Mouse (Mus musculus): ENCODE measurements around the gene Ctnnal1. TPM values are rescaled to one million over a fixed set of nuclear protein-coding genes. Genes with fewer than 3 reads are reported as not detected.

The Ctnnal1 gene
- polyA plus RNA-seq, 1 experiment: 15.5 TPM

DNA sequence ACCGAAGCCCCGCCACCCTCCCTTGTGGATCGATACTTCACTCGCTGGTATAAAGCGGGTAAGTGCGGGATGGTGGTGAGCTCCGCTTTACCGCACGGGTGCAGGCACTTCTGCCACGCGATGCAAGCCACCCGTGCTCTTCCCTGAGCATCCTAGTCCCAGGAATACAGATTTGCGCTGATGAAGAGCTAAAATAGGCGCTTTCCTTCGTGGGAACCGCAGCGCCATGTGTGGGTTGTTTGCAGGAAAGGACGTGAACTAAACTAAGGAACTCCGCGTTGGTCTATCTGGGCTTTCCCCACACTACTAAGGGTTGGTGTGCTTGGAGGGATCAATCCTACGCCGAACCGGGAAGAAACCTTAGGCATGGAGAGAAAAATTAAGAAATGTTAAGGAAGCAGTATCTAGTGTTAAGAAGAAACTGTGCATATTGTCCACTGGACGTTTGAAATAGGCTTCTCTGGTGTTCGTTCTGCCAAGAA, 62.3 kb downstream of the Ctnnal1 start:
- H3K4me3 ChIP-seq (ENCODE audit: insufficient read depth, poor library complexity, severe bottlenecking): peak overlapping the region; percentile 78
- peak overlapping the region; percentile 90 for H3ac ChIP-seq (ENCODE audit: control insufficient read depth, insufficient read length, low read depth)
- H3K79me2 ChIP-seq (ENCODE audit: control insufficient read depth, insufficient read depth): peaks cover 49% of the 10 kb centered on the region
- peaks cover 38% of the 10 kb centered on the region for H3K79me3 ChIP-seq (ENCODE audit: low read depth)
- H3K27me3 ChIP-seq (ENCODE audit: control insufficient read depth, insufficient read depth, insufficient read length): no peaks in the 10 kb centered on the region
- peaks cover 41% of the 10 kb centered on the region for H3K36me3 ChIP-seq (ENCODE audit: control insufficient read depth, insufficient read depth)
- no peak for TF ChIP-seq USF1 (IDR thresholded peaks at IDR 0.05; ENCODE audit: low read depth)
- no peak for TF ChIP-seq CTCF (IDR thresholded peaks at IDR 0.05; ENCODE audit: control insufficient read depth, insufficient read depth, insufficient read length)
- no peak for TF ChIP-seq CEBPB (IDR thresholded peaks at IDR 0.05; ENCODE audit: low read depth)
- no peak for TF ChIP-seq MYOG (IDR thresholded peaks at IDR 0.05; ENCODE audit: control insufficient read depth, extremely low read depth, insufficient read length)
- no peak for TF ChIP-seq FOSL1 (IDR thresholded peaks at IDR 0.05; ENCODE audit: insufficient read depth, low read length, poor library complexity, severe bottlenecking)
- no peak for TF ChIP-seq MYOD1 (IDR thresholded peaks at IDR 0.05; ENCODE audit: control insufficient read depth, insufficient read length, low read depth)
- no peak for TF ChIP-seq MAX (IDR thresholded peaks at IDR 0.05)

DNA sequence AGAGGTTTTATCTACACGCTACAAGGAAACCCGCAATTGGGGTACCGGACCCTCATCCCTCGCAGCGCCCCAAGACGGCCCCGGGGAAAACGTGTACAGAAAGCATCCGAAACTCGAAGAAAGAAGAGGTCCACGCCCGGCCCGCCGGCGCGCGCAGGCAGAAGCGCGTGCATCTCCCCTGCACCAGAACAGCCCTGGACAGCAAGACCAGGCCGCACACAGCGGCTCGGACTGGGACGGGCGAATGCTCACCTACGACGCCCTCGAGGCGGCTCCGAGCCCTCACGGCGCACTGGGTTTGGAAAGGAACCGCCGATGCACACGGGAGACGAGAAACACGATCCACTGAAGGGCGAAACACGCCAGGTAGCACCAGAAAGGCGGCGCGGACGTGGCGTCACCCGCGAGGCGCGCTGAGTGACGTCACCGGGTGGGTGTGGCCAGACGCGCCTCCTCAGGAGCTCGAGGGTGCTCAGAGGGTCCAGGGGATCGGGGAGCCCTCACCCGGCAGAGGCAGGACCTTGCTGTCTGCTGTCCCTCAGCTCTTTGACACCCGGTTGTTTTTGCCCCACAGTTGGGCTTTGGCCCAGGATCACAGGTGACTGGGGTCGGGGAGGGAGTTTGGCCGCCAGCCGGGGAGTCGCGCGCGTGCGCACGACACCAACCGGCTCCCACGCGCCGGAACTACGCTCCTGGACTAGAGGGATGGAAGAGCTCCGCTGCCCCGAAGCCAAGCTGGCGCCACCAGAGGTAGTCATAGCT, 62.9 kb downstream of the Ctnnal1 start, which contains the start of the genes Elp1 and Fam206a:
Elp1 (minus strand) TSS at position 425 of the 762 bp plus-strand sequence.
Fam206a (plus strand) TSS at position 439 of the 762 bp plus-strand sequence.
- Histone ChIP-seq H3K4me3 (ENCODE audit: insufficient read depth, poor library complexity, severe bottlenecking) (peak within 1 kb of the TSS; percentile 78), H3ac (ENCODE audit: control insufficient read depth, insufficient read length, low read depth) (peak within 1 kb of the TSS; percentile 90), H3K79me2 (ENCODE audit: control insufficient read depth, insufficient read depth) (peaks cover 49% of the 10 kb centered on the region), H3K79me3 (ENCODE audit: low read depth) (peaks cover 38% of the 10 kb centered on the region), H3K27me3 (ENCODE audit: control insufficient read depth, insufficient read depth, insufficient read length) (no peaks in the 10 kb centered on the region), H3K36me3 (ENCODE audit: control insufficient read depth, insufficient read depth) (peaks cover 44% of the 10 kb centered on the region)
- TF ChIP-seq USF1 (IDR thresholded peaks at IDR 0.05; ENCODE audit: low read depth): no peak
- no peak for TF ChIP-seq MAX (IDR thresholded peaks at IDR 0.05)
- no peak for TF ChIP-seq CEBPB (IDR thresholded peaks at IDR 0.05; ENCODE audit: low read depth)

DNA sequence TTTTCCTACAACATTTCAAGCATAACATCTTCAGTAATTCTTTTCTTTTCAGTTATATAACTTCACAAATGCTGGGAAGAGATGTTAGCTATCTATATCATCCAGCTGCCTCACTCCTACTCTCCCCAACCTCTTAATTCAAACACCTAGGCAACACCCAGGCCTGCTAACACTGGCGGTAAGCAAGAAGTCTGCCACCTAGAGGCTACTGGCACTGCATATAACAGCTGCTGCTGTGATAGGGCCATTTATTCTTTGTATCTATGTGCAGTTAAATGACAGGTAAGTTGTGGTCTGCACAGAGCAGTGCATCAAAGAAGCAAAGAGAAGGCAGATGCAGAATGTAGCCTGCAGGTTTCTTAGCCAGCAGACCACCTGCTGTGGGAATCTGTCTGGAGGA, 73.6 kb downstream of the Ctnnal1 start:
- Histone ChIP-seq H3K79me2 (ENCODE audit: control insufficient read depth, insufficient read depth) (no peaks in the 10 kb centered on the region), H3K27me3 (ENCODE audit: control insufficient read depth, insufficient read depth, insufficient read length) (no peaks in the 10 kb centered on the region), H3K4me3 (ENCODE audit: insufficient read depth, poor library complexity, severe bottlenecking) (no peak overlapping the region), H3K36me3 (ENCODE audit: control insufficient read depth, insufficient read depth) (peaks cover 91% of the 10 kb centered on the region), H3ac (ENCODE audit: control insufficient read depth, insufficient read length, low read depth) (no peak overlapping the region), H3K79me3 (ENCODE audit: low read depth) (peaks cover 2% of the 10 kb centered on the region)
- TF ChIP-seq CEBPB (IDR thresholded peaks at IDR 0.05; ENCODE audit: low read depth) (no peak), MYOD1 (IDR thresholded peaks at IDR 0.05; ENCODE audit: control insufficient read depth, insufficient read length, low read depth) (no peak), CTCF (IDR thresholded peaks at IDR 0.05; ENCODE audit: control insufficient read depth, insufficient read depth, insufficient read length) (no peak), USF1 (IDR thresholded peaks at IDR 0.05; ENCODE audit: low read depth) (no peak), FOSL1 (IDR thresholded peaks at IDR 0.05; ENCODE audit: insufficient read depth, low read length, poor library complexity, severe bottlenecking) (no peak), MYOG (IDR thresholded peaks at IDR 0.05; ENCODE audit: control insufficient read depth, extremely low read depth, insufficient read length) (no peak), MAX (IDR thresholded peaks at IDR 0.05) (no peak)

GRCm38 (mm10) chr4:56771065-56771464, 93.9 kb downstream of the Ctnnal1 start:
- TF ChIP-seq CTCF (IDR thresholded peaks at IDR 0.05; ENCODE audit: control insufficient read depth, insufficient read depth, insufficient read length) (no peak), MAX (IDR thresholded peaks at IDR 0.05) (no peak), FOSL1 (IDR thresholded peaks at IDR 0.05; ENCODE audit: insufficient read depth, low read length, poor library complexity, severe bottlenecking) (no peak), USF1 (IDR thresholded peaks at IDR 0.05; ENCODE audit: low read depth) (no peak), MYOG (IDR thresholded peaks at IDR 0.05; ENCODE audit: control insufficient read depth, extremely low read depth, insufficient read length) (no peak), CEBPB (IDR thresholded peaks at IDR 0.05; ENCODE audit: low read depth) (no peak), MYOD1 (IDR thresholded peaks at IDR 0.05; ENCODE audit: control insufficient read depth, insufficient read length, low read depth) (no peak)
- H3K79me2 ChIP-seq (ENCODE audit: control insufficient read depth, insufficient read depth): no peaks in the 10 kb centered on the region
- no peak overlapping the region for H3K4me3 ChIP-seq (ENCODE audit: insufficient read depth, poor library complexity, severe bottlenecking)
- H3K79me3 ChIP-seq (ENCODE audit: low read depth): no peaks in the 10 kb centered on the region
- H3K36me3 ChIP-seq (ENCODE audit: control insufficient read depth, insufficient read depth): peaks cover 94% of the 10 kb centered on the region
- no peak overlapping the region for H3ac ChIP-seq (ENCODE audit: control insufficient read depth, insufficient read length, low read depth)
- no peaks in the 10 kb centered on the region for H3K27me3 ChIP-seq (ENCODE audit: control insufficient read depth, insufficient read depth, insufficient read length)

DNA sequence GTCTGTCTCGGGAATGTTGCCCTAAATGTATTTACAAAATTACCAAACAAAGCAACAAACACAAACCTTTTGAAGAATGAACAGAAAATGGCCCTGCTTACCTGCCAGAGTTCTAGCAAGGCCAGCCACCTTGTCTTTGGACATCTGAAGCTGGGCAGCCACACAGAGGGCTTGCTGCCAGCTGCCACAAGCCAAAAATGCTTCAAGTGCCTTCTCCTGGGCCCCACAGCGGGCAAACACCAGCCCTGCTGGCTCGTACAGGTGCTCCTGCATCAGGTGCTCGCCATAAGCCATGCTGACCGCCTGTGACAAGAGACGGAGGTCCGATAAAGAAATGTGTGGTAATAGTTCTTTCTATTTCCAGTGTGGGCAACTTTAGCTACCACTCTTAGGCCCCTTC, 96.1 kb downstream of the Ctnnal1 start:
- Histone ChIP-seq H3K27me3 (ENCODE audit: control insufficient read depth, insufficient read depth, insufficient read length) (no peaks in the 10 kb centered on the region), H3K79me3 (ENCODE audit: low read depth) (no peaks in the 10 kb centered on the region), H3K79me2 (ENCODE audit: control insufficient read depth, insufficient read depth) (no peaks in the 10 kb centered on the region), H3K4me3 (ENCODE audit: insufficient read depth, poor library complexity, severe bottlenecking) (no peak overlapping the region), H3K36me3 (ENCODE audit: control insufficient read depth, insufficient read depth) (peaks cover 84% of the 10 kb centered on the region), H3ac (ENCODE audit: control insufficient read depth, insufficient read length, low read depth) (no peak overlapping the region)
- no peak for TF ChIP-seq USF1 (IDR thresholded peaks at IDR 0.05; ENCODE audit: low read depth)
- no peak for TF ChIP-seq MYOG (IDR thresholded peaks at IDR 0.05; ENCODE audit: control insufficient read depth, extremely low read depth, insufficient read length)
- TF ChIP-seq CEBPB (IDR thresholded peaks at IDR 0.05; ENCODE audit: low read depth): no peak
- TF ChIP-seq FOSL1 (IDR thresholded peaks at IDR 0.05; ENCODE audit: insufficient read depth, low read length, poor library complexity, severe bottlenecking): no peak
- no peak for TF ChIP-seq MAX (IDR thresholded peaks at IDR 0.05)
